Mouse (Mus musculus) lung, postnatal 0 days (tissue): ENCODE measurements around the gene Klc2. TPM values are rescaled to one million over a fixed set of nuclear protein-coding genes. Genes with fewer than 3 reads are reported as not detected.

Experiments
- ATAC-seq: fragments of 200-750 bp; cut with Nextera tagmentation; 2 replicates; pipeline ENCODE4 v1.8.0; 2017; ENCODE audit warnings: moderate library complexity
- DNase-seq: peaks from one replicate; pipeline ENCODE4 v3.0.0-alpha.2; 2016; ENCODE audit warnings: low spot score
- H3K27ac ChIP-seq: fragments of 300-500 bp; sonication (generic); 2 replicates; pipeline ENCODE4 v1.5.1; 2014; ENCODE audit warnings: antibody characterized with exemption, mild to moderate bottlenecking, low read length, mixed read lengths
- H3K27me3 ChIP-seq: fragments of 300-500 bp; sonication (generic); replicated peaks from 2 replicates; pipeline ENCODE4 v1.6.1; 2014; ENCODE audit warnings: low read length, mixed read lengths; ENCODE audit not compliant: insufficient read depth
- H3K36me3 ChIP-seq: fragments of 300-500 bp; sonication (generic); 2 replicates; pipeline ENCODE4 v1.6.1; 2014; ENCODE audit warnings: low read length, mixed read lengths; ENCODE audit not compliant: insufficient read depth
- H3K4me1 ChIP-seq: fragments of 300-500 bp; sonication (generic); 2 replicates; pipeline ENCODE4 v1.6.1; 2014; ENCODE audit warnings: antibody characterized with exemption, low read depth, low read length, mixed read lengths; ENCODE audit not compliant: insufficient read depth
- H3K4me2 ChIP-seq: fragments of 300-500 bp; sonication (generic); replicated peaks from 2 replicates; pipeline ENCODE4 v1.6.1; 2014; ENCODE audit warnings: low read depth, mild to moderate bottlenecking, low read length, moderate library complexity, mixed read lengths
- H3K4me3 ChIP-seq: fragments of 300-500 bp; sonication (generic); 2 replicates; pipeline ENCODE4 v1.5.1; 2014; ENCODE audit warnings: low read depth, low read length
- H3K9ac ChIP-seq: fragments of 300-500 bp; sonication (generic); replicated peaks from 2 replicates; pipeline ENCODE4 v1.6.1; 2014; ENCODE audit warnings: low read depth, mild to moderate bottlenecking
- H3K9me3 ChIP-seq: fragments of 300-500 bp; sonication (generic); 2 replicates; pipeline ENCODE4 v1.6.1; 2016; ENCODE audit warnings: low read length, mixed read lengths
- CTCF ChIP-seq: IDR thresholded peaks from 2 replicates; pipeline ENCODE4 v1.5.1; 2016; ENCODE audit warnings: antibody characterized with exemption, mild to moderate bottlenecking
- EP300 ChIP-seq: IDR thresholded peaks from 2 replicates; pipeline ENCODE4 v1.6.1; 2016; ENCODE audit warnings: antibody characterized with exemption, mild to moderate bottlenecking, control low read depth
- WGBS: fragments of 180-500 bp; shearing (Covaris S2); extraction: QIAGEN DNeasy Blood & Tissue Kit; methylation state at CpG from one replicate; pipeline ENCODE4 v1.1.7; 2014; 5-methylcytosine and 5-hydroxymethylcytosine counted together
- polyA plus RNA-seq: library from polyadenylated mRNA; unstranded; fragments of >200 nt; fragmentation: Nextera tagmentation; extraction: Ambion mirVana; gene quantifications from 2 replicates; pipeline ENCODE4 v1.2.1, GENCODE M21; 2015

Klc2 gene
- polyA plus RNA-seq, 1 experiment from 2014 or later: 10.8 TPM

GRCm38 (mm10) chr19:5107556-5108270 lies 10.6 kb downstream of the Klc2 start:
- no peak overlapping the region for H3K27ac ChIP-seq
- DNase-seq (no peak), ATAC-seq (no peak)
- no peaks in the 10 kb centered on the region for H3K27me3 ChIP-seq
- TF ChIP-seq CTCF: no peak
- no peaks in the 10 kb centered on the region for H3K9me3 ChIP-seq
- H3K4me2 ChIP-seq: 0 out of 2 replicates have a peak overlapping the region, but pooled peaks have one; percentile 91
- H3K4me3 ChIP-seq: no peak overlapping the region
- WGBS: 66% methylated on average over 18 of the region's 18 CpGs
- H3K4me1 ChIP-seq: peaks cover 7% of the 10 kb centered on the region; the same call in 1 of the 2 replicates
- no peak overlapping the region for H3K9ac ChIP-seq
- peaks cover 19% of the 10 kb centered on the region for H3K36me3 ChIP-seq

- Histone ChIP-seq H3K4me1 (peaks cover 7% of the 10 kb centered on the region; the same call in 1 of the 2 replicates), H3K9ac (peak within 1 kb of the TSS; percentile 82), H3K9me3 (no peaks in the 10 kb centered on the region), H3K4me3 (peak within 1 kb of the TSS; percentile 87), H3K27ac (peak within 1 kb of the TSS; percentile 92), H3K36me3 (peaks cover 28% of the 10 kb centered on the region), H3K4me2 (peak within 1 kb of the TSS; percentile 91), H3K27me3 (no peaks in the 10 kb centered on the region)
- TF ChIP-seq EP300 (no peak), CTCF (peak; percentile 17)
- DNase-seq (peak; percentile 99), ATAC-seq (peak; percentile 96)
- WGBS: under 1% methylated on average over 41 of the region's 46 CpGs
Observed at GRCm38 (mm10) chr19:5106731-5107191, 11.6 kb downstream of the Klc2 start, which contains the start of gene Rab1b. TSS of gene Rab1b (minus strand) at chr19:5107072.

- Histone ChIP-seq H3K9me3 (no peaks in the 10 kb centered on the region), H3K36me3 (peaks cover 33% of the 10 kb centered on the region), H3K4me3 (peak overlapping the region; percentile 87), H3K27ac (peak overlapping the region; percentile 92), H3K9ac (peak overlapping the region; percentile 82), H3K4me2 (peak overlapping the region; percentile 91), H3K27me3 (no peaks in the 10 kb centered on the region), H3K4me1 (peaks cover 7% of the 10 kb centered on the region; the same call in 1 of the 2 replicates)
- TF ChIP-seq CTCF (no peak), EP300 (no peak)
- DNase-seq (no peak), ATAC-seq (no peak)
- WGBS: 3% methylated on average over 9 of the region's 9 CpGs
Observed at GRCm38 (mm10) chr19:5106074-5106473, 12.3 kb downstream of the Klc2 start.

DNA sequence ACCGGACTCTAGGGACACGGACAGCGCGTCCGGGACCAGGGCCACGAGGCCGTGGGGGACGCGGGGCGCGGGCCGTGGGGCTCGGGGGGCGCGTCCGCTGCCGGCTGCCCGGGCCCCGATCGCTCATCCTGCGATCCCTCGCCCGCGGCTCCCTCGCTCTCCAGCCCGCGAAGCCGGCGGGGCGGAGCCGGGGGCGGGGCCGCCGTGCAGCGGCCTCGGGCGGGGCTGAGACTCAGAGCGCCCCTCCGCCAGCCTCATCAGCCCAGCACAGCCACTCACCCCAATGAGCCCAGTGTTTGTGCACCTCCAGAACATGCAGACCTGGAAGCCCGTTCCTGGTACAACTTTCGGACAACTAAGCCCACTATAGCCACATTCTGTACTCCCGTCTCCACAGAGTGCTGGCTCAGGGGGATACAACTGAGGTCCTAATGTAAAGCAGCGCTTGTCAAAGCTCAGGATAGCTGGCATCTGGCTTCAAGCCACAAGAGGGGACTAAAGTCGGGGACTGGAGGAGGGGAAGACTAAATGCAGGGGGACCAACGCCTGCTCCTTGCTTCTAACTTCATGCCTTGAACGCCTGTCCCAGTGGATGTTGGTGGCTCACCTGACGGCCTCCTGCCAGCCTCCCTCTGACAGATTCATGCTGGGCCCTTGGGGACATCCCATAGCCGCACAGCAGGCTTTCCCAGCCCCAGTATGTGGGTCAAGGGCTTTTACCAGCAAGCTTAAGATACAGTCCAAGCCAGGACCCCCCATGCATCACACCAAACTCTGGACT lies 19.8 kb downstream of the Klc2 start, which contains the start of gene Cnih2:
TSS of gene Cnih2 (minus strand) at position 159 of the 781 bp plus-strand sequence.
- ATAC-seq: peak; percentile 57
- Histone ChIP-seq H3K4me3 (peak within 1 kb of the TSS; percentile 28), H3K4me2 (peak within 1 kb of the TSS; percentile 80), H3K4me1 (peaks cover 4% of the 10 kb centered on the region; the same call in 1 of the 2 replicates), H3K9ac (no peak within 1 kb of the TSS), H3K27ac (no peak within 1 kb of the TSS), H3K27me3 (no peaks in the 10 kb centered on the region), H3K9me3 (no peaks in the 10 kb centered on the region), H3K36me3 (peaks cover 30% of the 10 kb centered on the region)
- TF ChIP-seq EP300: no peak
- no peak for TF ChIP-seq CTCF
- WGBS: 6% methylated on average over 34 of the region's 48 CpGs
- DNase-seq: peak; percentile 63

DNA sequence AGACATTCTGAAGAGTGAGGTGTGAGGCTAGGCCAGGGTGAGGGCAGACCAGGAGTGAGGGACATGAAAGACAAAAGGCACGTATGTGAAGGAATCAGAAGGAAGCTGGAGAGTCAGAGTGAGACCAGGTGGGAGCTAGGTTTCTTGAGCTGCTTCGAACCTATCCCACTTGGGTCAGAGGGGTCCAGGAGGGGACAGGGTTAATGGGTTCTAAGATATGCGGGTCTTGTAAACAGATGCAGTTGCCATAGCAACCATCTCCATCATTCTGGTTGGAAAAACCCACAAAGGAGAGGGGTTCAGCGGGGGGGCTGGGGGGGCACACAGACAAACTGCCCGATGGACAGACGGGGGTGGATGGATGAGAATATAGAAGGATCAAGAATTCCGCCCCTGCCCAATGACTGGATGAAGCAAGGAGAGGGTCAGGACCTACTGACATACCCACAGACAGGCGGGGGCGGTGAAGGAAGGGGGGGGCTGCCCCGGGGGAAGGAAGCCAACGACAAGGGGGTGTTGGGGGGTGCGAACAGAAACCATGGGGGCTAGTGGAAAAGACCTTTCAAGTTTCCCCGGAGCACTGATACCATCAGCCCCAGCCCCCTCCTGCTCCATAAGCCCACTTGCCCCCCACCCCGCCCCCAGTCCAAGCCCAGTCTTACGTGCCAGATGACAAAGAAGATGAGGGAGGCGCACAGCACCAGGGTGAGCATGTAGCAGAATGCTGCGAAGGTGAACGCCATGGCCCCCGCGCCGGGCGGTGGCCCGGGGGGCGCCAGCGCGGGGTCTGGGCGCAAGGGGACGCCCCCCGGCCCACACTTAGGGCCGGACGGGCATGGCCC lies 20.6 kb downstream of the Klc2 start:
- ATAC-seq: no peak; the same call in 1 of the 2 replicates
- TF ChIP-seq CTCF (no peak), EP300 (no peak)
- H3K4me3 ChIP-seq: peak overlapping the region; percentile 28

More for the DNA sequence above, 20.6 kb downstream of the Klc2 start:
- Histone ChIP-seq H3K36me3 (peaks cover 22% of the 10 kb centered on the region), H3K9ac (no peak overlapping the region), H3K4me2 (peak overlapping the region; percentile 80), H3K9me3 (no peaks in the 10 kb centered on the region), H3K27me3 (no peaks in the 10 kb centered on the region), H3K27ac (no peak overlapping the region), H3K4me1 (peaks cover 4% of the 10 kb centered on the region; the same call in 1 of the 2 replicates)
- 10% methylated on average over 30 of the region's 31 CpGs for WGBS
- DNase-seq: no peak
